In the genomic region with DNA sequence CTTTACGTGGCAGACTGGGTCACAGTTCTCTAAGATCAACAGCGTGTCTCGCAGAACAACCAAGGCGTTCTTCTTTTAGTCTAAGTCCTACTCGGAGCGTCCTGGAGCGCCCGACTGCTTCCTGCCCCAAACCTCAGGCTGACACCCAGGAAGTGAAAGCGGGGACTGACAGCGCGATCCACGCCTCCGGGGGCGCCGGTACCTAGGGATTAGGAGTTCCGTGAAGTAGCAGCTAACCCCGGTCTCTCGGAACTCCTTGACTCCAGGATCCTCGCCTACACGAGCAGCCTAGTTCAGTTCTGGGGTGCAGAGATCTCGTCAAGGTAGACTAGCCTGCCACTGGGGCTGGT, we compare ENCODE assay signal across 8 mouse cellular contexts. TPM values are rescaled to one million over a fixed set of nuclear protein-coding genes. Genes with fewer than 3 reads are reported as not detected.
DNase-seq lines count a peak whose midpoint lies in the region; ATAC-seq and TF ChIP-seq lines count a peak whose summit lies in the region.

A gene (plus strand): TSS at position 199 of the 350 bp plus-strand sequence.

- TF ChIP-seq EP300 in stomach, postnatal 0 days (optimal IDR thresholded peaks at IDR 0.05) = no peak

- H3K27ac ChIP-seq in intestine, postnatal 0 days (ENCODE audit: low read depth, low read length) = peak within 1 kb of the TSS; percentile 76
- H3K27ac ChIP-seq in limb, embryonic 14.5 days (replicated peaks; ENCODE audit: low read depth, low read length) = peak within 1 kb of the TSS; percentile 81
- H3K27ac ChIP-seq in midbrain, embryonic 15.5 days = peak within 1 kb of the TSS; percentile 93
- H3K27ac ChIP-seq in stomach, postnatal 0 days (replicated peaks) = peak within 1 kb of the TSS; percentile 82

- no peaks in the 10 kb centered on the region for H3K9me3 ChIP-seq in intestine, postnatal 0 days (ENCODE audit: control insufficient read depth)
- H3K9me3 ChIP-seq in limb, embryonic 14.5 days (ENCODE audit: control insufficient read depth, low read length) = no peaks in the 10 kb centered on the region
- no peaks in the 10 kb centered on the region for H3K9me3 ChIP-seq in midbrain, embryonic 15.5 days
- no peaks in the 10 kb centered on the region for H3K9me3 ChIP-seq in stomach, postnatal 0 days (ENCODE audit: control insufficient read depth, low read length)

- no peak for TF ChIP-seq CTCF in intestine, postnatal 0 days (IDR thresholded peaks at IDR 0.05; ENCODE audit: low read depth)
- TF ChIP-seq CTCF in stomach, postnatal 0 days (IDR thresholded peaks at IDR 0.05; ENCODE audit: low read depth) = no peak

- ATAC-seq in common myeloid progenitor, adult 5-6 weeks (replicated peaks; ENCODE audit: low read depth, poor library complexity, severe bottlenecking) = peak; percentile 9; the same call in 1 of the 2 replicates
- peak; percentile 23 for ATAC-seq in granulocyte monocyte progenitor cell, adult 5-6 weeks (replicated peaks; ENCODE audit: poor library complexity, severe bottlenecking)
- no peak for ATAC-seq in intestine, postnatal 0 days
- no peak for ATAC-seq in limb, embryonic 14.5 days (ENCODE audit: low FRiP score, low read depth)
- peak; percentile 16 for ATAC-seq in midbrain, embryonic 15.5 days (replicated peaks)
- peak; percentile 13; the same call in 1 of the 2 replicates for ATAC-seq in stomach, postnatal 0 days (ENCODE audit: low FRiP score, low TSS enrichment)

- TF ChIP-seq POLR2A in limb, embryonic 14.5 days (IDR thresholded peaks at IDR 0.05; ENCODE audit: borderline replicate concordance, extremely low read depth, insufficient read depth, insufficient read length) = no peak

- no peaks in the 10 kb centered on the region for H3K4me1 ChIP-seq in intestine, postnatal 0 days (replicated peaks; ENCODE audit: control insufficient read depth, insufficient read depth, low read length)
- peaks cover 12% of the 10 kb centered on the region for H3K4me1 ChIP-seq in limb, embryonic 14.5 days (ENCODE audit: control insufficient read depth, insufficient read depth, low read length)
- H3K4me1 ChIP-seq in midbrain, embryonic 15.5 days = peaks cover 36% of the 10 kb centered on the region
- H3K4me1 ChIP-seq in stomach, postnatal 0 days (replicated peaks; ENCODE audit: control insufficient read depth, insufficient read depth) = no peaks in the 10 kb centered on the region

- DNase-seq in kidney, adult 18-20 months = peak; percentile 78
- DNase-seq in kidney, adult 11 months = no peak
- peak; percentile 21 for DNase-seq in limb, embryonic 14.5 days (ENCODE audit: low spot score)
- peak; percentile 32 for DNase-seq in stomach, postnatal 0 days (ENCODE audit: low spot score)

- peak within 1 kb of the TSS; percentile 95 for H3K4me2 ChIP-seq in intestine, postnatal 0 days (replicated peaks; ENCODE audit: low read depth)
- H3K4me2 ChIP-seq in limb, embryonic 14.5 days (replicated peaks; ENCODE audit: low read depth, low read length, severe bottlenecking) = peak within 1 kb of the TSS; percentile 99
- H3K4me2 ChIP-seq in midbrain, embryonic 15.5 days = peak within 1 kb of the TSS; percentile 99
- H3K4me2 ChIP-seq in stomach, postnatal 0 days (replicated peaks; ENCODE audit: low read depth) = peak within 1 kb of the TSS; percentile 96

- H3K4me3 ChIP-seq in intestine, postnatal 0 days (ENCODE audit: low read depth, low read length) = peak within 1 kb of the TSS; percentile 64
- peak within 1 kb of the TSS; percentile 54 for H3K4me3 ChIP-seq in limb, embryonic 14.5 days (replicated peaks; ENCODE audit: low read length)
- peak within 1 kb of the TSS; percentile 83 for H3K4me3 ChIP-seq in midbrain, embryonic 15.5 days
- peak within 1 kb of the TSS; percentile 65 for H3K4me3 ChIP-seq in stomach, postnatal 0 days (ENCODE audit: low read depth, low read length)

- H3K36me3 ChIP-seq in intestine, postnatal 0 days (ENCODE audit: control insufficient read depth, insufficient read depth) = no peaks in the 10 kb centered on the region
- no peaks in the 10 kb centered on the region for H3K36me3 ChIP-seq in limb, embryonic 14.5 days (ENCODE audit: control insufficient read depth, insufficient read depth, low read length)
- no peaks in the 10 kb centered on the region for H3K36me3 ChIP-seq in midbrain, embryonic 15.5 days (replicated peaks)
- no peaks in the 10 kb centered on the region for H3K36me3 ChIP-seq in stomach, postnatal 0 days (ENCODE audit: control insufficient read depth, insufficient read depth, low read length)

- under 1% methylated on average over 21 of the region's 21 CpGs for WGBS in intestine, postnatal 0 days
- under 1% methylated on average over 21 of the region's 21 CpGs for WGBS in limb, embryonic 14.5 days
- 0% methylated on average over 21 of the region's 21 CpGs for WGBS in midbrain, embryonic 15.5 days
- under 1% methylated on average over 21 of the region's 21 CpGs for WGBS in stomach, postnatal 0 days

- H3K27me3 ChIP-seq in intestine, postnatal 0 days (replicated peaks; ENCODE audit: control insufficient read depth, insufficient read depth, low read length) = 0 out of 2 replicates have a peak, but pooled peaks cover 5% of the 10 kb centered on the region
- peaks cover 12% of the 10 kb centered on the region for H3K27me3 ChIP-seq in limb, embryonic 14.5 days (ENCODE audit: control insufficient read depth, insufficient read depth, low read length)
- H3K27me3 ChIP-seq in midbrain, embryonic 15.5 days (replicated peaks) = no peaks in the 10 kb centered on the region
- H3K27me3 ChIP-seq in stomach, postnatal 0 days (ENCODE audit: control insufficient read depth, insufficient read depth, low read length) = no peaks in the 10 kb centered on the region; the same call in 1 of the 2 replicates

- peak within 1 kb of the TSS; percentile 50 for H3K9ac ChIP-seq in intestine, postnatal 0 days (ENCODE audit: low read depth, low read length)
- peak within 1 kb of the TSS; percentile 67 for H3K9ac ChIP-seq in limb, embryonic 14.5 days (ENCODE audit: low read depth, low read length, severe bottlenecking)
- H3K9ac ChIP-seq in midbrain, embryonic 15.5 days = peak within 1 kb of the TSS; percentile 85
- H3K9ac ChIP-seq in stomach, postnatal 0 days (ENCODE audit: low read length) = peak within 1 kb of the TSS; percentile 74

RNA-seq across cellular contexts. Expression of the gene that starts here (rescaled TPM):
- total RNA-seq in common myeloid progenitor, adult 5-6 weeks (2017) = 7.7 TPM in 2 replicates
- 13.1 and 17.2 TPM in 2 replicates for total RNA-seq in granulocyte monocyte progenitor cell, adult 5-6 weeks (2014; fragmentation: Nextera tagmentation)
- total RNA-seq in granulocyte monocyte progenitor cell, adult 5-6 weeks (2017) = 9.7 and 12.1 TPM in 2 replicates
- 15.7 and 18.6 TPM in 2 replicates for polyA plus RNA-seq in intestine, postnatal 0 days (2015; fragmentation: Nextera tagmentation; extraction: Ambion mirVana)
- 33.8 and 34.3 TPM in 2 replicates for polyA plus RNA-seq in limb, embryonic 14.5 days (2012; rRNA removed)
- 71.4 and 75.1 TPM in 2 replicates for polyA plus RNA-seq in limb, embryonic 14.5 days (2014; fragmentation: Nextera tagmentation; extraction: Ambion mirVana)
- polyA plus RNA-seq in midbrain, embryonic 15.5 days (2015; fragmentation: Nextera tagmentation; extraction: Ambion mirVana) = 77.4 and 89.0 TPM in 2 replicates
- polyA plus RNA-seq in stomach, postnatal 0 days (2015; fragmentation: Nextera tagmentation; extraction: Ambion mirVana) = 16.9 and 17.9 TPM in 2 replicates

Comparison
In these comparisons a context has a peak if more than half of its experiments do, and no peak if none do; other contexts are left out.
1. ATAC-seq: peak in common myeloid progenitor, adult 5-6 weeks (single experiment), granulocyte monocyte progenitor cell, adult 5-6 weeks (single experiment), midbrain, embryonic 15.5 days (single experiment) and stomach, postnatal 0 days (single experiment); none in intestine, postnatal 0 days (single experiment) and limb, embryonic 14.5 days (single experiment).
2. Peak in every context shown above with its lines, with median percentiles within 50 percentile points of each other: H3K27ac ChIP-seq, H3K4me2 ChIP-seq, H3K4me3 ChIP-seq and H3K9ac ChIP-seq.